Mouse (Mus musculus) lung, adult 2 months (tissue): ENCODE measurements around the gene Cstf1. TPM values are rescaled to one million over a fixed set of nuclear protein-coding genes. Genes with fewer than 3 reads are reported as not detected.

ENCODE experiments used
- DNase-seq: peaks from one replicate; pipeline ENCODE4 v3.0.0; 2022
- H3K4me1 ChIP-seq: fragments of 200-500 bp; 2 replicates; pipeline ENCODE4 v1.6.1; 2011; ENCODE audit warnings: low read length; ENCODE audit not compliant: control insufficient read depth, insufficient read depth
- H3K4me3 ChIP-seq: fragments of 200-500 bp; replicated peaks from 2 replicates; pipeline ENCODE3; 2011; ENCODE audit warnings: low read depth, mild to moderate bottlenecking, control low read depth, low read length; ENCODE audit errors: extremely low read depth
- CTCF ChIP-seq: fragments of 200-500 bp; IDR thresholded peaks from 2 replicates; pipeline ENCODE4 v1.5.1; 2011; ENCODE audit warnings: mild to moderate bottlenecking, low read length, control low read depth; ENCODE audit not compliant: insufficient read depth
- POLR2A ChIP-seq: fragments of 200-500 bp; IDR thresholded peaks from 2 replicates; pipeline ENCODE4 v1.6.1; 2011; ENCODE audit warnings: low read depth, mild to moderate bottlenecking, control low read depth, low read length, borderline replicate concordance; ENCODE audit errors: extremely low read depth
- WGBS: fragments of 180-500 bp; shearing (Covaris S2); methylation state at CpG from one replicate; pipeline ENCODE4 v1.1.7; 2018; 5-methylcytosine and 5-hydroxymethylcytosine counted together
- polyA plus RNA-seq: library from polyadenylated mRNA; depleted of rRNA; stranded (reverse); fragments of >200 nt; gene quantifications from 2 replicates; pipeline ENCODE4 v1.2.3, GENCODE M21; 2012

Cstf1 gene
- polyA plus RNA-seq, 1 experiment = 22.4 TPM

- peak; percentile 88; the same call in 1 of the 2 replicates for TF ChIP-seq POLR2A
- no peak for TF ChIP-seq CTCF
- DNase-seq = peak; percentile 95
- H3K4me1 ChIP-seq = peaks cover 10% of the 10 kb centered on the region
- under 1% methylated on average over 33 of the region's 35 CpGs for WGBS
- peak within 1 kb of the TSS; percentile 66 for H3K4me3 ChIP-seq
Measured at GRCm38 (mm10) chr2:172345258-172345738, 25.2 kb upstream of the Cstf1 start, which contains the start of gene Fam210b. Gene Fam210b (plus strand): TSS chr2:172345565.

GRCm38 (mm10) chr2:172346034-172346929 lies 24.2 kb upstream of the Cstf1 start:
- WGBS = 9% methylated on average over 31 of the region's 31 CpGs
- peak overlapping the region; percentile 66 for H3K4me3 ChIP-seq
- TF ChIP-seq CTCF = no peak
- TF ChIP-seq POLR2A = no peak
- H3K4me1 ChIP-seq = peaks cover 11% of the 10 kb centered on the region
- peak; percentile 39 for DNase-seq

GRCm38 (mm10) chr2:172346933-172347611 lies 23.4 kb upstream of the Cstf1 start:
- 66% methylated on average over 8 of the region's 8 CpGs for WGBS
- no peak for TF ChIP-seq POLR2A
- no peak for TF ChIP-seq CTCF
- no peak for DNase-seq
- Histone ChIP-seq H3K4me3 (no peak overlapping the region), H3K4me1 (peaks cover 11% of the 10 kb centered on the region)

GRCm38 (mm10) chr2:172348297-172348950 lies 22.1 kb upstream of the Cstf1 start:
- Histone ChIP-seq H3K4me3 (no peak overlapping the region), H3K4me1 (peaks cover 11% of the 10 kb centered on the region)
- DNase-seq = no peak
- TF ChIP-seq POLR2A (no peak), CTCF (no peak)
- WGBS = 27% methylated on average over 3 of the region's 3 CpGs

DNA sequence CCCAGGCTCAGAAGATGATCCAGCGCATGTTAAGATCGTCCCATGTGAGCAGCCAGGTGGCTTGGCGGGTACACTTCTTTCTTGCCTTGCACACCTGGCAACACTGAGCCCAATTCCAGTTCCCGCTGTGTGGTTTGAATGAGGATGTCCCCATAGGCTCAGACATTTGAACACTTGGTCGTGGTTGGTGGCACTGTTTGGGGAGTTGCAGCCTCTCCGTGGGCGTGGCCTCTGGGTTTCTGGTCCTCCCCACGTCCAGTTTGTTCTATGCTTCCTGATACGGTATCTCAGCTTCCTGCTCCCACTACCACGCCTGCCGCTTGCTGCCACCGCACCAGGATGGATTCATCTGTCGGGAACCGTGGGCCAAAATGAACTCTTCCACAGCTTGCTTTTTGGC lies 20.7 kb upstream of the Cstf1 start:
- no peak overlapping the region for H3K4me3 ChIP-seq
- no peak for DNase-seq
- WGBS = 74% methylated on average over 14 of the region's 14 CpGs
- H3K4me1 ChIP-seq = peaks cover 11% of the 10 kb centered on the region
- TF ChIP-seq POLR2A = no peak
- TF ChIP-seq CTCF = no peak

GRCm38 (mm10) chr2:172350773-172351172 lies 19.7 kb upstream of the Cstf1 start:
- DNase-seq = no peak
- TF ChIP-seq POLR2A (no peak), CTCF (no peak)
- H3K4me1 ChIP-seq = peaks cover 11% of the 10 kb centered on the region
- H3K4me3 ChIP-seq = no peak overlapping the region
- 66% methylated on average over 8 of the region's 8 CpGs for WGBS

- Histone ChIP-seq H3K4me1 (peaks cover 6% of the 10 kb centered on the region), H3K4me3 (no peak overlapping the region)
- DNase-seq = no peak
- TF ChIP-seq POLR2A (no peak), CTCF (no peak)
- 86% methylated on average over 9 of the region's 9 CpGs for WGBS
Measured at GRCm38 (mm10) chr2:172353218-172353617, 17.3 kb upstream of the Cstf1 start.

DNA sequence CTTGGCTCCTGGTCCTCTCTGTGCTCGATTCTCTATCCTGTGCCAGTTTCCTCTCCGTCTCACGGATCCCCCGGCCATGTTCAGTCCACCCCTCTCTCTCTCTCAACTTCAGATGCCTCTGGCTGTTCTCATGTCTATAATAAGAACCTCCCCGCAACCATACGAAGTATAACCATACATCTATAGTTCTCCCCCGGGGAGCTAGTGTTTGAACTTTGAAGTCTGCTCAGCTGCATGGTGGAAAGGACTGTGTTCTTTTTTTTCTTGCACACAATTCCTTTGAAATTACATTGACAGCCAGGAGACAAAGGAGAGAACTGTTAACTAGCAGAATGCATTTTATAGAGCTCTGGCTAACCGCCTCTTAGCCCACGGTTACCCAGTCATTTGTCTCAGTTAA lies 15.7 kb upstream of the Cstf1 start:
- 77% methylated on average over 9 of the region's 9 CpGs for WGBS
- Histone ChIP-seq H3K4me1 (0 out of 2 replicates have a peak, but pooled peaks cover 2% of the 10 kb centered on the region), H3K4me3 (no peak overlapping the region)
- no peak for TF ChIP-seq POLR2A
- no peak for TF ChIP-seq CTCF
- DNase-seq = no peak

- 86% methylated on average over 5 of the region's 5 CpGs for WGBS
- Histone ChIP-seq H3K4me1 (no peaks in the 10 kb centered on the region), H3K4me3 (no peak overlapping the region)
- no peak for TF ChIP-seq CTCF
- TF ChIP-seq POLR2A = no peak
- no peak for DNase-seq
Measured at GRCm38 (mm10) chr2:172355833-172356232, 14.6 kb upstream of the Cstf1 start.
